Mouse (Mus musculus) embryonic fibroblast, embryonic 13.5 days (primary cell): ENCODE measurements around the gene Fam53b.

Experiments used
- CTCF ChIP-seq: IDR thresholded peaks from 2 replicates; pipeline ENCODE4 v1.5.1; 2011; ENCODE audit warnings: mild to moderate bottlenecking, control low read depth, low read length, moderate library complexity, borderline replicate concordance; ENCODE audit not compliant: insufficient read depth
- POLR2A ChIP-seq: IDR thresholded peaks from 2 replicates; pipeline ENCODE4 v1.6.1; 2011; ENCODE audit warnings: low read depth, mild to moderate bottlenecking, control low read depth, low read length, moderate library complexity

DNA sequence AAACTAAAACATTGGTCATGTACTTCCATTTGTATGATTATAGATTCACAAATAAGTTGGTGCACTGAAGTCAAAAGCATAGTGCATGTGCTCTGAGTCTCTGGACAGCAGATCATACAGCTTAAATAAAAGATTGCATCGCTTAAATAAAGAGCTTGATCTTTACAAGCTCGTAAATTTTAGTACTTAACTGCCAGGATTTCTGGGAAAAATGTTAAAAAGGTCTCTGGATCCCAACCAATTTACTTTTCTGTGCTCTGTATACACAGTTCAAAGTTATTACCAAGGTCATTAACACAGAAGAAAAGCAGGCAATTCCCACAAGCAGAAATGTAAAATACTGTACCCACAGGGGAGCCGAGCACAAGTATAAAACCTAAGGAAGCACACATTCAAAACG lies 17.3 kb upstream of the Fam53b start:
- no peak for TF ChIP-seq POLR2A
- TF ChIP-seq CTCF, result no peak
